10 mouse cellular contexts compared by ENCODE assay signal in the genomic region with DNA sequence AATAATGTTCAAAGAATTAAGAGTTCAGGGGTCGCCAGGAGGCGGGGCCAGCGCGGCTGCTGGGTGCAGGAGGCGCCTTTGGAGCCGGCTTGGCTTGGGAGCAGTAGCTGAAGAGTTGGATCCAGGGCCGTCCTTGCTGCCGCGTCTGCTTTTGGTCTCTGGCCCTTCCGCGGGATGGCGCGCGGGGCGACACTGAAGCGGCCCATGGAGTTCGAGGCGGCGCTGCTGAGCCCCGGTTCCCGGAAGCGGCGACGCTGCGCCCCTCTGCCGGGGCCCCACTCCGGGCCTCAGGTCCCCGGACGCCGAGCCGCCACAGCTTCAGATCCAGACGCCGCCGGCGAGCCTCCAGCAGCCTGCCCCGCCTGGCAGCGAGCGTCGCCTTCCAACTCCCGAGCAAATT. TPM values are rescaled to one million over a fixed set of nuclear protein-coding genes. Genes with fewer than 3 reads are reported as not detected.
DNase-seq lines count a peak whose midpoint lies in the region; ATAC-seq and TF ChIP-seq lines count a peak whose summit lies in the region.
"Not testable (repeated sequence)": the region's sequence is repeated elsewhere in the genome, so short reads cannot be mapped to it uniquely, and the experiment has no call there.
"Had no signal": no experiment of that assay in that cellular context is flagged by ENCODE, and none has a peak within 500 bp of the region (broad histone marks: within the 10 kb centered on the region; RNA-seq: fewer than 3 reads in every experiment).

No protein-coding gene starts in this region.

- ATAC-seq in hindbrain, embryonic 14.5 days (ENCODE audit: low FRiP score) = not testable (repeated sequence)
- peak; percentile 67; the same call in 1 of the 2 replicates for ATAC-seq in lung, embryonic 15.5 days (ENCODE audit: borderline replicate concordance, extremely low read depth, low FRiP score, low TSS enrichment)
- ATAC-seq in neural tube, embryonic 11.5 days (ENCODE audit: insufficient read depth, low FRiP score, low TSS enrichment) = 0 out of 2 replicates have a peak, but pooled peaks have one; percentile 53

- H3K9ac ChIP-seq in ES-Bruce4 (ENCODE audit: low read depth, poor library complexity, severe bottlenecking) = peak overlapping the region; percentile 86
- not testable (repeated sequence) for H3K9ac ChIP-seq in hindbrain, embryonic 14.5 days
- peak overlapping the region; percentile 27 for H3K9ac ChIP-seq in lung, embryonic 15.5 days
- H3K9ac ChIP-seq in neural tube, embryonic 11.5 days (ENCODE audit: low read length) = 0 out of 2 replicates have a peak overlapping the region, but pooled peaks have one; percentile 14

- H3K4me3 ChIP-seq in ES-Bruce4 (ENCODE audit: low read depth, low read length) = peak overlapping the region; percentile 67
- H3K4me3 ChIP-seq in embryonic facial prominence, embryonic 10.5 days = peak overlapping the region; percentile 56
- peak overlapping the region; percentile 28 for H3K4me3 ChIP-seq in hindbrain, embryonic 14.5 days (replicated peaks; ENCODE audit: low read length)
- H3K4me3 ChIP-seq in lung, embryonic 15.5 days = peak overlapping the region; percentile 40
- H3K4me3 ChIP-seq in neural tube, embryonic 11.5 days (ENCODE audit: low read depth, low read length) = peak overlapping the region; percentile 31

- TF ChIP-seq EP300 in ES-Bruce4 (IDR thresholded peaks at IDR 0.05; ENCODE audit: insufficient read depth, low read depth, low read length) = not testable (repeated sequence)

- H3K4me2 ChIP-seq in hindbrain, embryonic 14.5 days (replicated peaks) = peak overlapping the region; percentile 54
- peak overlapping the region; percentile 66 for H3K4me2 ChIP-seq in lung, embryonic 15.5 days
- peak overlapping the region; percentile 47 for H3K4me2 ChIP-seq in neural tube, embryonic 11.5 days (ENCODE audit: low read depth)

- not testable (repeated sequence) for H3K9me3 ChIP-seq in ES-Bruce4 (replicated peaks; ENCODE audit: control insufficient read depth, insufficient read depth, low read length, poor library complexity, severe bottlenecking); embryonic facial prominence, embryonic 10.5 days; hindbrain, embryonic 14.5 days (ENCODE audit: control insufficient read depth, low read length); lung, embryonic 15.5 days; neural tube, embryonic 11.5 days (ENCODE audit: control insufficient read depth, low read length)

- not testable (repeated sequence) for H3K4me1 ChIP-seq in ES-Bruce4 (ENCODE audit: control insufficient read depth, insufficient read depth, low read length); embryonic facial prominence, embryonic 10.5 days; hindbrain, embryonic 14.5 days (replicated peaks; ENCODE audit: control insufficient read depth, insufficient read depth, low read length); lung, embryonic 15.5 days; neural tube, embryonic 11.5 days (ENCODE audit: control insufficient read depth, insufficient read depth, low read length)

- under 1% methylated on average over 40 of the region's 40 CpGs for WGBS in embryonic facial prominence, embryonic 10.5 days
- 0% methylated on average over 40 of the region's 40 CpGs for WGBS in hindbrain, embryonic 14.5 days
- under 1% methylated on average over 40 of the region's 40 CpGs for WGBS in lung, embryonic 15.5 days
- WGBS in neural tube, embryonic 11.5 days = under 1% methylated on average over 40 of the region's 40 CpGs

- not testable (repeated sequence) for H3K27ac ChIP-seq in ES-Bruce4 (ENCODE audit: insufficient read depth, low read length); embryonic facial prominence, embryonic 10.5 days (replicated peaks); hindbrain, embryonic 14.5 days; neural tube, embryonic 11.5 days (ENCODE audit: low read depth, low read length)
- H3K27ac ChIP-seq in lung, embryonic 15.5 days = peak overlapping the region; percentile 74

- not testable (repeated sequence) for TF ChIP-seq POLR2A in ES-Bruce4 (IDR thresholded peaks at IDR 0.05; ENCODE audit: insufficient read depth, low read length)

- not testable (repeated sequence) for H3K36me3 ChIP-seq in ES-Bruce4 (ENCODE audit: control insufficient read depth, insufficient read depth, low read length, poor library complexity, severe bottlenecking); embryonic facial prominence, embryonic 10.5 days (replicated peaks); hindbrain, embryonic 14.5 days (replicated peaks; ENCODE audit: control insufficient read depth, insufficient read depth); lung, embryonic 15.5 days; neural tube, embryonic 11.5 days (ENCODE audit: control insufficient read depth, insufficient read depth, low read length)

- H3K27me3 ChIP-seq in ES-Bruce4 (ENCODE audit: control insufficient read depth, insufficient read depth, low read length, poor library complexity, severe bottlenecking); lung, embryonic 15.5 days: not testable (repeated sequence)
- peaks cover 57% of the 10 kb centered on the region for H3K27me3 ChIP-seq in embryonic facial prominence, embryonic 10.5 days (replicated peaks; ENCODE audit: low read depth, poor library complexity, severe bottlenecking)
- peaks cover 40% of the 10 kb centered on the region for H3K27me3 ChIP-seq in hindbrain, embryonic 14.5 days (ENCODE audit: control insufficient read depth, insufficient read depth, low read length)
- peaks cover 13% of the 10 kb centered on the region for H3K27me3 ChIP-seq in neural tube, embryonic 11.5 days (ENCODE audit: control insufficient read depth, insufficient read depth, low read length)

- peak; percentile 68 for DNase-seq in embryonic facial prominence, embryonic 10.5 days (ENCODE audit: low spot score)
- DNase-seq in heart, adult 18-20 months = peak; percentile 11 to 14
- not testable (repeated sequence) for DNase-seq in hindbrain, embryonic 14.5 days (ENCODE audit: low spot score)
- peak; percentile 27 to 32 for DNase-seq in kidney, postnatal 4 days
- peak; percentile 49 for DNase-seq in neural tube, embryonic 11.5 days (ENCODE audit: low spot score)
- DNase-seq in thymus, adult 18-20 months = peak; percentile 37 to 42

- TF ChIP-seq CTCF in ES-Bruce4 (IDR thresholded peaks at IDR 0.05; ENCODE audit: low read depth, low read length) = not testable (repeated sequence)

RNA-seq across cellular contexts. Expression of a gene that starts 10.6 kb away (rescaled TPM):
- polyA plus RNA-seq in ES-Bruce4 (2011; ENCODE audit: insufficient read depth, insufficient read length, low read depth, missing spikeins) = 13.5 and 17.5 TPM in 2 replicates
- 0.11 TPM in 1 of 2 replicates, not detected in the other for polyA plus RNA-seq in embryonic facial prominence, embryonic 10.5 days (2016; fragmentation: Nextera tagmentation; extraction: Ambion mirVana)
- total RNA-seq in heart, adult 18-20 months (2021) = not detected
- polyA plus RNA-seq in hindbrain, embryonic 14.5 days (2014; fragmentation: Nextera tagmentation; extraction: Ambion mirVana) = not detected in 2 replicates
- polyA plus RNA-seq in lung, embryonic 15.5 days (2015; fragmentation: Nextera tagmentation; extraction: Ambion mirVana) = 35.2 and 39.5 TPM in 2 replicates
- polyA plus RNA-seq in neural tube, embryonic 11.5 days (2014; fragmentation: Nextera tagmentation; extraction: Ambion mirVana) = not detected in 2 replicates
- polyA plus RNA-seq: myocyte had no signal

RNA-seq across cellular contexts. Expression of a gene that starts 11.1 kb away (rescaled TPM):
- 0.64 and 0.84 TPM in 2 replicates for polyA plus RNA-seq in ES-Bruce4 (2011; ENCODE audit: insufficient read depth, insufficient read length, low read depth, missing spikeins)
- not detected in 2 replicates for polyA plus RNA-seq in embryonic facial prominence, embryonic 10.5 days (2016; fragmentation: Nextera tagmentation; extraction: Ambion mirVana)
- total RNA-seq in heart, adult 18-20 months (2021) = not detected
- polyA plus RNA-seq in hindbrain, embryonic 14.5 days (2014; fragmentation: Nextera tagmentation; extraction: Ambion mirVana) = not detected in 2 replicates
- polyA plus RNA-seq in lung, embryonic 15.5 days (2015; fragmentation: Nextera tagmentation; extraction: Ambion mirVana) = 0.59 and 0.71 TPM in 2 replicates
- not detected in 2 replicates for polyA plus RNA-seq in neural tube, embryonic 11.5 days (2014; fragmentation: Nextera tagmentation; extraction: Ambion mirVana)
- total RNA-seq: CH12.LX had no signal
- polyA plus RNA-seq: myocyte had no signal

RNA-seq across cellular contexts. Expression of a gene that starts 49.7 kb away (rescaled TPM):
- polyA plus RNA-seq in ES-Bruce4 (2011; ENCODE audit: insufficient read depth, insufficient read length, low read depth, missing spikeins) = 0.81 and 1.4 TPM in 2 replicates
- polyA plus RNA-seq in embryonic facial prominence, embryonic 10.5 days (2016; fragmentation: Nextera tagmentation; extraction: Ambion mirVana) = not detected in 2 replicates
- under 1 TPM in 1 of 2 experiments, not detected in 1; 0.55 TPM for total RNA-seq in heart, adult 18-20 months (2021)
- polyA plus RNA-seq in hindbrain, embryonic 14.5 days (2014; fragmentation: Nextera tagmentation; extraction: Ambion mirVana) = not detected in 2 replicates
- polyA plus RNA-seq in lung, embryonic 15.5 days (2015; fragmentation: Nextera tagmentation; extraction: Ambion mirVana) = 0.19 TPM in 1 of 2 replicates, not detected in the other
- polyA plus RNA-seq in neural tube, embryonic 11.5 days (2014; fragmentation: Nextera tagmentation; extraction: Ambion mirVana) = not detected in 2 replicates
- total RNA-seq: CH12.LX had no signal
- polyA plus RNA-seq: myocyte had no signal

RNA-seq across cellular contexts. Expression of a gene that starts 57.5 kb away (rescaled TPM):
- polyA plus RNA-seq in ES-Bruce4 (2011; ENCODE audit: insufficient read depth, insufficient read length, low read depth, missing spikeins) = 0.41 TPM in 1 of 2 replicates, not detected in the other
- polyA plus RNA-seq in embryonic facial prominence, embryonic 10.5 days (2016; fragmentation: Nextera tagmentation; extraction: Ambion mirVana) = not detected in 2 replicates
- under 1 TPM; 0.27 to 0.28 TPM for total RNA-seq in heart, adult 18-20 months (2021)
- polyA plus RNA-seq in hindbrain, embryonic 14.5 days (2014; fragmentation: Nextera tagmentation; extraction: Ambion mirVana) = not detected in 2 replicates
- polyA plus RNA-seq in lung, embryonic 15.5 days (2015; fragmentation: Nextera tagmentation; extraction: Ambion mirVana) = not detected in 2 replicates
- not detected in 2 replicates for polyA plus RNA-seq in neural tube, embryonic 11.5 days (2014; fragmentation: Nextera tagmentation; extraction: Ambion mirVana)
- polyA plus RNA-seq: myocyte had no signal

Comparison
In these comparisons a context has a peak if more than half of its experiments do, and no peak if none do; other contexts are left out.
1. RNA of a gene that starts 10.6 kb away (polyA plus RNA-seq): 35.2 to 39.5 TPM in lung, embryonic 15.5 days and 13.5 to 17.5 TPM in ES-Bruce4; 0.11 TPM in embryonic facial prominence, embryonic 10.5 days, not detected in hindbrain, embryonic 14.5 days and not detected in neural tube, embryonic 11.5 days; every median in the first group is over 10 times any median in the second.
2. Peak in every context shown above with its lines, with median percentiles within 50 percentile points of each other: H3K4me3 ChIP-seq and H3K4me2 ChIP-seq.